Mouse (Mus musculus) MEL-GATA-1-ER (cell line): ENCODE data around the gene Ano5.

ENCODE experiments used
- DNase-seq: peaks from one replicate; pipeline ENCODE4 v3.0.0-alpha.2; 2012; ENCODE audit warnings: low read depth; ENCODE audit errors: extremely low read depth

The Ano5 gene

GRCm38 (mm10) chr7:51510671-51511651 lies at the start of gene Ano5:
Gene Ano5, plus strand, starts transcription at chr7:51511029.
- no peak for DNase-seq

- no peak for DNase-seq
Observed at GRCm38 (mm10) chr7:51499396-51499795, 11.4 kb upstream of the Ano5 start.

DNA sequence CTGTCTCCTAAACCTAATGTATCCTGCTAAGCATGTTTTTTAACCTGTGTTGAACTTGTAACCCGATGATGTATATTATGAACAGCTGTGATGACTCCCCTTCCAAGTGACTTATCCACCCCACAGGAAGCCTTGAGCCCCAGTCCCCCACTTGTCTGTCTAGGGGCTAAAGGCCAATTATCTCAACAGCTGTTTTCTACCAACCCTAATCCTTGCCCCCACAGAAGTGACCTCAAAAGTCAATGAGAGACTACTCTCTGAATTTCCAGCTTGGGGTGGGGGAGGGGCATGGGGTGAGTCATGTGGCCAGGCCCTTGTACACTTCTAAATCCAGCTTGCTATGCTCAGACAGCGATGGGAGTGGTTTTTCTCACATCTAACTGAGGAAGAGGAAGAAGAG lies 6.9 kb upstream of the Ano5 start:
- DNase-seq = no peak

DNA sequence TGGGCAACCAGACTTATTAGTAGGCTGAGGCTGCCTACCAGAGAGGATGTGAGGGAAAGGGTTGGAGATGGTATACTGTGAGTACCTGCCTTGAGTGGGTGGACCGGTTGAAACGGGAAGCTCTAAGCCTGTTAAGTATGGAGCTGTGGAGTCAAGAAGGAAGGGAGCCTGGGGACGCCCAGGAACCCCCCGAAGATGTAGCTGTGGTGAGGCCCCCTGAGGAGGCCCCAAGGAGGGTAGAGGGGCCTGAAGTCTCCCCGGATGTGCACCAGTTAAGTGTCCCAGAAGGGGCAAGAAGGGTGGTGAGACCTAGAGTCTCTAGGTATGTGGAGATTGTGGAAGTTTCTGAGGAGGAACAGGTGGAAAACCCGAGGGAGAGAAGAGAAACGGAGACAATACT lies 682 bp upstream of the Ano5 start:
- DNase-seq = no peak

DNA sequence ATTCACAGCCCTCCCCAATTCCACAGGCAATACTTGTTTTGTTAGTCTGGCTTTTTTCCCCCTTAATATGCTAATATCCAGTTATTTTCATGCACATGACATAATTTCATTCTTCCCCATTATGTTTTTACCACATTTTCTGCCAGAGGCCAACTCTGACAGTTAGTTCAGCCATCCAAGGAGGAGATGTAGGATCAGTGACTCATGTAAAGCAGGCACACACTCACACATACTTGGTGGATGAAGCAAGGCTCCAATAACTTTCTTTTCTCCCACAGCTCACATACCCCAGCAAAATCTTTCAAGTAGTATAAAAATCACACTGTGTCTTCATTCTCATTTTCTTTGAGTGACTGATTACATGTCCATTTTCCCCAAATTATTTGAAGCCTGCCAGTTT lies 28.5 kb downstream of the Ano5 start:
- no peak for DNase-seq

- DNase-seq = no peak
Observed at GRCm38 (mm10) chr7:51540736-51541135, 29.9 kb downstream of the Ano5 start.

GRCm38 (mm10) chr7:51600021-51600420 lies 89.2 kb downstream of the Ano5 start:
- DNase-seq = no peak

DNA sequence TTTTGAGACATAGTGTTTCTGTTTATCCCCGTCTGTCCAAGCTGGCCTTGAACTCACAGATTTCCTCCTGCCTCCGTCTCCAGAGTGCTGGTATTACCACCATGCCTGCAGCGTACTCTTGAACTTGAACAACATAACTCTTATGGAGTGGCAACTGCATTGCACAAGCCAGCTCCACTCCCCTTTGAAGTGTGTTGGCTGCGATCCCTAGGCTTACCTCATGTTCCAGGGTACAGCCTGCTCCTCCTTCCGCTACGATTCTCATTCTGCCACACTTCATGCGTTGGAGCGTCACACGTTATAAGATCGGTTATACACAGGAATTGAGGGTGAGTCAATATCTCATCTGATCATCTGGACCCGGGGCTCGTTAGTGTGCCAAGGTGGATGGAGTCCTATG lies 92.9 kb downstream of the Ano5 start:
- DNase-seq = no peak

GRCm38 (mm10) chr7:51614404-51614803 lies 103.6 kb downstream of the Ano5 start:
- no peak for DNase-seq

DNA sequence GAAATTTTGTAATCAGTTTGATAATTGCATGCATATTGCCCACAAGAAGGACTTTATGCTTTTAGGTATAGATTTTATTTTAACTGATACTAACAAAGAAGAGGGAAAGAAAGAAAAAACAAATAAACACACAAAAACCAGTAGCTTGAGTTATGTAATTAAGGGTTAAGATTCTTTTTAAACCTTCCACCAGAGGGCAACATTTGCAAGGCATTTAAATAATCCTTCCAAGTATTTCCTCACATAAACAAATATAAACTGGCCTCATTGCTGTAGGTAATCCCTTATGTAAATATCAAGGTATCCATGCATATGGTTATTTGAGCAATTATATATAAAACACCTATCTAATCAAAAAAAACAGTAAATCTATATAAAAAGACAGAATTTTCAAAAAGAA lies 107.1 kb downstream of the Ano5 start:
- DNase-seq = no peak

DNA sequence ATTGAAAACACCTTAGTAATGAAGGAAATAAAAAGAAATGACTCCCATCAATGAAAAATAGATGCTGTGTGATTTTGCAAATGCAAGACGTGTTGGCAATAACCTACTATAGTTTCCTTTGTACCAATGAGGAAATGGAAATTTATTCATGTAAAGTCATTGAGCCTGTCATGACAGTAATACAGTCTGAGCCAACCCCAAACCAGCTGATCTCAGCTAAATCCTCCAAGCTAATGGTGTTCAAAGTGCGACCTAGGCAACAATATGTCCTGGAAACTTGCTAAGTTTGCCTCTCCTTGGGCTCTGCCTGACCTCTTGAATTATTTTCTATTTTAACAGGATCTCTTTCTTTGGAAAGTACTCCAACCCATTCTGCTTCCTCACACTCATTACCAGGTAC lies 107.6 kb downstream of the Ano5 start:
- no peak for DNase-seq

DNA sequence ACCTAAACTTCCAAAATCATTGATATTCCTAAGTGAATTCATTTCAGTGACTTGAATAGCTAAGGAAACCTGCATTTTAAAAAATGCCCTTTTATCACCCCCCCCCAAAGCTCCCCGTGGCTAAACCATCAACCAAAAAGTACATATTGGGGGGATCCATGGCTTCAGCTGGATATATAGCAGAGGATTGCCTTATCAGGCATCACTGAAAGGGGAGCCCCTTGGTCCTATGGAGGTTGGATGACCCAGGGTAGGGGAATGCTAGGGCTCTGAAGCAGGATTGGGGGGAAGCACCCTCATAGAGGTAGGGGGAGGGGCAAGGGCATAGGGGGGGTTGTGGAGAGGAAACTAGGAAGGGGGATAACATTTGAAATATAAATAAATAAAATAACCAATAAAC lies 109.1 kb downstream of the Ano5 start:
- DNase-seq = no peak

DNA sequence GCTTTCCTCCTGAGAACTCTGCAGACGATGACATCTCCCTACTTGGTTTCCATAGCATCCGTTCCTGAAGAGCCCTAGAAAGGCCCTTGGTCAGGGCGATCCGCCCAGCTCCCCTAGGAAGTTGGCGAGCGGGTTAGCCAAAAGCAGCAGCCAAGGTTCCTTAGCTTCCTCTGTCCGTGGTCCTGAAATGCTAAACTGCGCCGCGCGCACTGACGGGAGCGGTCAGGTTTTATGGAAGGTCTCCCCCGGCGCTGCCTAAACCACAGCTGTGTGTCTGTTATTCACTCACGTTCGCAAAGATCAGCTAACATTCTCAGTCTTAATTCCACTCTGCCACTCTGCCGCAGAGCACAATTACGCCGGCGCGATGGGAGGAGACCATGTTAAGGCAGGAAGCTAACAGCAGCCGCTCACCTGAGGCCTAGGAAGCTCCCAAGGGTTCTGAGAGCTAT lies 110.9 kb downstream of the Ano5 start, which contains the start of gene Slc17a6:
TSS of gene Slc17a6 (plus strand) at position 313 of the 452 bp plus-strand sequence.
- no peak for DNase-seq

DNA sequence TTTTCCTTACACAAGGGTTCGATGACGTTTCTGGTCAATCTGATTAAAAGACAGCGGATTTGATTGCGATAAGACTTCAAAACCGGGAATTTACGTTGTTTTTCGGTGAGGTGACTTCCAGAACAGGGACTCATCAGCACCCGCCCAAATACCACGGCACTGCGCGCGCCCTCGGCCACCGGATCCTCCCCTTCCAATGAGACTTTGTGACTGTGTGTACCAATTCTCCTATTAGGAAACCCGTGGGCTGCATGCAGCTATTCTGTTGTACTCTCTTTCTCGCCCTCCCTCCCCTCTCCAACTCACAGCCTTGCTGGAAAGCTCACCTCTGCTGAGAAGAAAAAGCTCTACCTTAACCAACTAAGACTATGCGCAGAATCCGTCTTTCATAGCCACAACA lies 111.4 kb downstream of the Ano5 start:
- DNase-seq = no peak

GRCm38 (mm10) chr7:51622666-51623065 lies 111.8 kb downstream of the Ano5 start:
- no peak for DNase-seq

DNA sequence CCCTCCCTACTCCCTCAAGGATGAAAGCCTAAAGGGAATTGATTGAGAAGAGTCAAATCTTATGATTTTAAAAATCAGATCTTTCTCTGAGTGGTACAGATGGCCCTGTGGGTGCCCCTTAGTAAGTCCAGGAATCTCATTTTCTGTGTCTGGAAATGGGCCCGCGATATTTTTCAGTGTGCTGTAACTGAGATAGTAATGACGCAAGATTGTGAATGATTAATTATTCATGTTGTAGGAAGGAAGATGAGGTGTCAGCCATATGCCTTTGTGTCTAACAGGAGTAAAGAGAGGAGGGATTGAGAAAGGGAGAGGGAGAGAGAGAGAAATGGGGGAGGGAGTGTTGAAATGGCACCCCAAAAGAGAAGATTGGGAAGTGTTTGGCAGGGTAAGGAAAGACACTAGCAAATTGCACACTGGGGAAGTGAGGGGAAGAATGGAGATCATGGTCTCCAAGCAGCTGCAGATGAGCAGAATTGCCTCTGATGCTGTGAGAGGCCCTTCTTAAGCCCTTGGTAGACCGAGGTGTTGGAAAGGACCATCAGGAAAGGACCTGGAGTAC lies 113.6 kb downstream of the Ano5 start:
- DNase-seq = no peak

GRCm38 (mm10) chr7:51625161-51625560 lies 114.3 kb downstream of the Ano5 start:
- DNase-seq = no peak

GRCm38 (mm10) chr7:51625591-51626255 lies 114.9 kb downstream of the Ano5 start:
- no peak for DNase-seq

DNA sequence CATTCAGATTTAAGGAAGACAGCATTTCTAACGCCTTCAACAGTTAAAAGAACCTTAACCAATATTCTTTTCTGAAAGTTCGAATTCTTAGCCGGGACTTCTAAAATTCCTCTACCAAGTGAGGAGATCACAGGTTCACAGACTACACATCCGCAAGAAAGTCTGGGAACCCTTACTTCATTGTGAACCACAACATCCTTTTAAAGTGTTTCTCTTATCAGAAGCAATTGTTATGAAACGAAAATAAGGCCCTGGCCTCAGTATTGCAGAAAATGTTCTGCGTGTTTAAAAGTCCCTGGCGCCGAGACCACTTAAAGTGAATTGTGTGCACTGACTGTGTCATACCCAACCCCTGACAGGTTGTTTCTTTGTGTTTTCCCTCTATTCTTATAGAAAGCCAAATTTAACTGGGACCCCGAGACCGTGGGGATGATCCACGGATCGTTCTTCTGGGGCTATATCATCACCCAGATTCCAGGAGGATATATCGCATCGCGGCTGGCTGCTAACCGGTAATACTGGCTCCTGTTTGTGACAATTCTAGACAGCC lies 115.7 kb downstream of the Ano5 start:
- DNase-seq = no peak

DNA sequence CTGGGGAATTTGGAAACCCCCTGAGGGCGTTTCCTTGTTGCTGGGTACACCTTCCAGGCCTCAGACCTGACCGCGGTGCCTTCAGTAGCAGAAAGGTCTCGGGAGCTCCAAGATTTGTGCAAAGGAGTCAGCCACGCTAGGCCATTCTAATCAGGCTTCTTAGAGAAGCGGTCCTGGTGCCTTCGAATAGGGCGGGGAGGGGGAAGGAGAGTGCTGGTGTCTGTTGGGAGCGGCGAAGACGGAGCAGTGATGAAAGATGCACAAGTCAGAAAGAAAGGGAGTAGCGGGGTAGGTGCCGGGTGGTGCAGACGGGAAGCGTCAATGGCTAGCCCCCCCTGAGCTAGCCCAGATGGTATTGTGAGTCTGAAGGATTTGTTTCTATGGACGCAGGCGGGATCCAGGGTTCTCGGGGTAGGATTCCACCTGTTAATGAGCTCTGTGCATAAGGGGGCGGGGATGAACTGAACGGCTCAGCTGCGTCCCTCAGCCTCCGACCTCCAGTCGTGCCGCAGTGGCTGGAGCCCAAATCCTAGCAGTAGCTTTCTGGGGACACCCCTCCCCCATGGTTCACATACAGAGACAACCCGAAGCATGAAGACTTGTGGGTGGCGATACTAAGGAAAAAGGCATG lies 116.3 kb downstream of the Ano5 start:
- no peak for DNase-seq

- no peak for DNase-seq
Observed at GRCm38 (mm10) chr7:51627666-51628065, 116.8 kb downstream of the Ano5 start.
